Mouse (Mus musculus): ENCODE data around the gene Rbm17. TPM values are rescaled to one million over a fixed set of nuclear protein-coding genes. Genes with fewer than 3 reads are reported as not detected.
A peak's percentile ranks its signal among the peaks of the same experiment; 100 is the strongest.
"Not testable (repeated sequence)": the region's sequence is repeated elsewhere in the genome, so short reads cannot be mapped to it uniquely, and the experiment has no call there.

Gene Rbm17
- polyA plus RNA-seq, 1 experiment from 2014 or later = 130 TPM

DNA sequence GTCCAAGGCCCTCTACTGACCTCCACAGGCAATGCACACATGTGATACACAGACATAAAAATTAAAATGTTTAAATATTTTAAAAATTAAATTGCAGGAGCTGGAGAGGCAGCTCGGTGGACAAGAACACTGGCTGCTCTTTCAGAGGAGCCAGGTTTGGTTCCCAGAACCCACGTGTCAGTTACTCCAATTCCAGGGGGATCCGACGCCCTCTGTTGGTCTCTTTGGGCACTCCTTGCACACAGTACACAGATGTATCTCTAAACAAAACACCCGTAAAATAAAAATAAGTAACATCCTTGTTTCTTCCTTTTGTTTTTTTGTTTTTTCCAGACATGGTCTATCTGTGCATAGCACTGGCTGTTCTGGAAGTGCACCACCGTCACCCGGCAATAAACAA, 60.8 kb downstream of the Rbm17 start:
- WGBS = 69% methylated on average over 7 of the region's 7 CpGs
- no peaks in the 10 kb centered on the region for H3K4me1 ChIP-seq (replicated peaks; ENCODE audit: control insufficient read depth, insufficient read depth, low read length)
- no peaks in the 10 kb centered on the region for H3K27me3 ChIP-seq (ENCODE audit: control insufficient read depth, insufficient read depth, low read depth, low read length)
- no peak overlapping the region for H3K4me2 ChIP-seq (ENCODE audit: low read depth, low read length)
- H3K36me3 ChIP-seq (ENCODE audit: control insufficient read depth, insufficient read depth, low read length) = no peaks in the 10 kb centered on the region
- H3K27ac ChIP-seq (ENCODE audit: low read length) = no peak overlapping the region
- H3K9me3 ChIP-seq (ENCODE audit: control insufficient read depth, low read length) = no peaks in the 10 kb centered on the region
- no peak for ATAC-seq (ENCODE audit: low read depth)
- no peak overlapping the region for H3K9ac ChIP-seq (ENCODE audit: low read length)
- no peak overlapping the region for H3K4me3 ChIP-seq (ENCODE audit: low read length)

DNA sequence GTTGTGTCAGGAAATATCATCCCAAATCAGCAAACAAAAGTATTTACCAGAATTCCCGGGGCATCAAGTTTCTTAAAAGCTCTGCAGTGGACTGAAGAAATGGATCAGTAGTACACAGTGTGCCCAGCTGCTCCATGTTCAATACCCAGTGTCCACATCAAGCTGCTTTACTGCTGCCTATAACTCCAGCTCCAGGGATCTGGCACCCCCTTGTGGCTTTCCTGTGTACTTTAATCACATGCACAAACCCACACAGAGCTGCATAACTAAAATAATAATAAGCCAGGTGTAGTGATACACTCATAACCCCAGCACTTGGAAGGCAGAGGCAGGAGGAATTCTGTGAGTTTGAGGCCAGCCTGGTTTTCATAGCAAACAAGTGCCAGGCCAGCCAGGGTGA, 61.3 kb downstream of the Rbm17 start:
- Histone ChIP-seq H3K27me3 (ENCODE audit: control insufficient read depth, insufficient read depth, low read depth, low read length) (no peaks in the 10 kb centered on the region), H3K9ac (ENCODE audit: low read length) (no peak overlapping the region), H3K9me3 (ENCODE audit: control insufficient read depth, low read length) (no peaks in the 10 kb centered on the region), H3K4me1 (replicated peaks; ENCODE audit: control insufficient read depth, insufficient read depth, low read length) (no peaks in the 10 kb centered on the region), H3K27ac (ENCODE audit: low read length) (no peak overlapping the region), H3K4me3 (ENCODE audit: low read length) (no peak overlapping the region), H3K4me2 (ENCODE audit: low read depth, low read length) (no peak overlapping the region), H3K36me3 (ENCODE audit: control insufficient read depth, insufficient read depth, low read length) (no peaks in the 10 kb centered on the region)
- ATAC-seq (ENCODE audit: low read depth) = peak; percentile 78
- 71% methylated on average over 1 of the region's 1 CpGs for WGBS

DNA sequence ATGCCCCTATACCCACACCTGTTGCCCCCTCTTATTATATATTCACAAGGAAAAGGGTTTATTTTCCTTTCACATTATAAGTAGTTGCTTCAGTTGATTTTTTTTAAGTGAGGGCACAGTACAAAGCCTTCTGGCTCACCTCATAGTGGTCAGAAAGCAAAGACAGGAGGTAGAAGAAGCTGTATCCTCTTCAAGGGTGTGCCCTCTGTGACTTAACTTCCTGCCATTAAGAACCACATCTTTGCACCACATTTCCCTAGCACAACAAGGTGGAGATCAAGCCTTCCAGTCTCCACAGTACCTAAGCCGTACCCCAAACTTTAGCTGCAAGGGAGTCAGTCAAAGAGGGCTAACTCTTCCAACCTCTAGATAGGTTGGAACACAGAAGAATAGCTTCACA, 61.8 kb downstream of the Rbm17 start:
- Histone ChIP-seq H3K9ac (ENCODE audit: low read length) (no peak overlapping the region), H3K27ac (ENCODE audit: low read length) (no peak overlapping the region), H3K4me3 (ENCODE audit: low read length) (no peak overlapping the region), H3K36me3 (ENCODE audit: control insufficient read depth, insufficient read depth, low read length) (no peaks in the 10 kb centered on the region), H3K27me3 (ENCODE audit: control insufficient read depth, insufficient read depth, low read depth, low read length) (no peaks in the 10 kb centered on the region), H3K9me3 (ENCODE audit: control insufficient read depth, low read length) (no peaks in the 10 kb centered on the region), H3K4me1 (replicated peaks; ENCODE audit: control insufficient read depth, insufficient read depth, low read length) (no peaks in the 10 kb centered on the region), H3K4me2 (ENCODE audit: low read depth, low read length) (no peak overlapping the region)
- 100% methylated on average over 1 of the region's 1 CpGs for WGBS
- ATAC-seq (ENCODE audit: low read depth) = no peak

DNA sequence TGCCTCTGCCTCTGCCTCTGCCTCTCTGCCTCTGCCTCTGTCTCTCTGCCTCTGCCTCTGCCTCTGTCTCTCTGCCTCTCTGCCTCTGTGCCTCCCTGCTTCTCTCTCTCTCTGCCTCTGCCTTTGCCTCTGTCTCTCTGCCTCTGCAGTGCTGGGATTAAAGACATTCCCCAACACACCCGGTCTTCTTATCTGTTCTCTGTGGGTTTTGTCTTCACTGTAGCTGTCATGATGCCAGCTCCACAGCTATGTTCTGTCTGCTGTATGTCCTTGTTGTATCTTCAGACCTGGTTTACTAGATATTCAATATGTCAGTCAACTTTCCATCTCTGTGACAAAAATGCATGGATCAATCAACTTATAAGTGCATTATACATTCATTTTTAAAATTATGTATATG, 62.4 kb downstream of the Rbm17 start:
- H3K27me3 ChIP-seq (ENCODE audit: control insufficient read depth, insufficient read depth, low read depth, low read length); H3K4me2 ChIP-seq (ENCODE audit: low read depth, low read length); H3K4me1 ChIP-seq (replicated peaks; ENCODE audit: control insufficient read depth, insufficient read depth, low read length); H3K9ac ChIP-seq (ENCODE audit: low read length); H3K4me3 ChIP-seq (ENCODE audit: low read length); H3K27ac ChIP-seq (ENCODE audit: low read length); H3K36me3 ChIP-seq (ENCODE audit: control insufficient read depth, insufficient read depth, low read length); ATAC-seq (ENCODE audit: low read depth); H3K9me3 ChIP-seq (ENCODE audit: control insufficient read depth, low read length): not testable (repeated sequence)
- WGBS = 58% methylated on average over 1 of the region's 1 CpGs

DNA sequence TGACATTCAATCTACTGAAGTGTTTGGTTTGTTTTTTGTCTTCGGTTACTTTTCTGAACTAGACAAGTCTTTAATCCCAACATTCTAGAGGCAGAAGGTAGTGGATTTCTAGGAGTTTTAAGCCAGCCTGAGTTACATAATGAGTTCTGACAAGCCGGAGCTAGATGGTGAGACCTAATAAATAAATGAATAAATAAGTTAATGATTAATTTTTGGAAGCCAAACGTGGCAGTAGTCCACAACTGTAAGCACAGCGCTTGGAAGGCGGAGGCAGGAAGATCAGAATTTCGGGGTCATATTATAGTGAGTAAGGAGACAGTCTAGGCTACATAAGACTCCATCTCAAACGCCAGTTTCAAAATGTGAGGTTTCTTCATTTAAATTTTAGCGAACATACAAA, 68.0 kb downstream of the Rbm17 start:
- H3K9ac ChIP-seq (ENCODE audit: low read length) = peak overlapping the region; percentile 62
- H3K27me3 ChIP-seq (ENCODE audit: control insufficient read depth, insufficient read depth, low read depth, low read length) = no peaks in the 10 kb centered on the region
- peaks cover 5% of the 10 kb centered on the region for H3K4me1 ChIP-seq (replicated peaks; ENCODE audit: control insufficient read depth, insufficient read depth, low read length)
- H3K36me3 ChIP-seq (ENCODE audit: control insufficient read depth, insufficient read depth, low read length) = no peaks in the 10 kb centered on the region
- H3K9me3 ChIP-seq (ENCODE audit: control insufficient read depth, low read length) = no peaks in the 10 kb centered on the region
- ATAC-seq (ENCODE audit: low read depth) = no peak
- H3K27ac ChIP-seq (ENCODE audit: low read length) = no peak overlapping the region
- peak overlapping the region; percentile 56 for H3K4me3 ChIP-seq (ENCODE audit: low read length)
- WGBS = 58% methylated on average over 8 of the region's 8 CpGs
- H3K4me2 ChIP-seq (ENCODE audit: low read depth, low read length) = peak overlapping the region; percentile 93

Other genes with a start within 250 kb of the Rbm17 start
- 17.9 and 19.2 TPM in 2 replicates for gene Pfkfb3, start 50.1 kb downstream of the Rbm17 start, polyA plus RNA-seq (2015; fragmentation: Nextera tagmentation; extraction: Ambion mirVana)
- gene Gm17490, start 22.1 kb upstream of the Rbm17 start, polyA plus RNA-seq (2015; fragmentation: Nextera tagmentation; extraction: Ambion mirVana) = not detected in 2 replicates
- 1.9 and 3.1 TPM in 2 replicates for gene Il2ra, start 38.7 kb upstream of the Rbm17 start, polyA plus RNA-seq (2015; fragmentation: Nextera tagmentation; extraction: Ambion mirVana)
- 3.8 and 5.4 TPM in 2 replicates for gene Il15ra, start 101.1 kb upstream of the Rbm17 start, polyA plus RNA-seq (2015; fragmentation: Nextera tagmentation; extraction: Ambion mirVana)
- gene Fbh1, start 173.4 kb upstream of the Rbm17 start, polyA plus RNA-seq (2015; fragmentation: Nextera tagmentation; extraction: Ambion mirVana) = 117 and 119 TPM in 2 replicates
- gene Ankrd16, start 173.7 kb upstream of the Rbm17 start, polyA plus RNA-seq (2015; fragmentation: Nextera tagmentation; extraction: Ambion mirVana) = 38.6 and 40.6 TPM in 2 replicates

All from lung, embryonic 16.5 days (tissue).